Mouse (Mus musculus): ENCODE measurements around the gene Gm8068. TPM values are rescaled to one million over a fixed set of nuclear protein-coding genes. Genes with fewer than 3 reads are reported as not detected.
"Not testable (repeated sequence)": the region's sequence is repeated elsewhere in the genome, so short reads cannot be mapped to it uniquely, and the experiment has no call there.

The Gm8068 gene
- polyA plus RNA-seq (2015; fragmentation: Nextera tagmentation; extraction: Ambion mirVana) = not detected in 2 replicates

DNA sequence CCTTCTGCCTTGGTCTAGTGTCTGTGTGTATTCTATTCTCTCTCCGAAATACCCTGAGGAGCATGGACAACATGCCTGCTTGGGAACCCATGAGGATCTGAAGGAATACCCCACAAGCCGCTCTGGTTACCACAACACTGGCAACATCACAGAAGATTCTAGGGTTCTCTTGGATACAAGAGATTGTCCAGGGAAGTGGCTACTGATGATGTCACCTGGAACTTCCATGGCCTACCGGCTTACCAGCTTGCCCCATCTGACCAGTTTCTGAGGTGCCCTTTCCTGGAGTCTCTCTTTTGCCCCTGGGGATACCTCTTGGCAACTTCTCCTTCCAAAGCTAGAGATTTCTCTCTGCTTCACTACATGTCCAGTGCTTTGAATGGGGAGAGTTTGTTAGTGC, at the start of gene Gm8068:
Gm8068 (minus strand) TSS at position 101 of the 400 bp plus-strand sequence.
- not testable (repeated sequence) for H3K4me3 ChIP-seq; H3K9ac ChIP-seq; ATAC-seq (replicated peaks; ENCODE audit: insufficient number of reproducible peaks, insufficient read depth, low FRiP score, low read depth)

DNA sequence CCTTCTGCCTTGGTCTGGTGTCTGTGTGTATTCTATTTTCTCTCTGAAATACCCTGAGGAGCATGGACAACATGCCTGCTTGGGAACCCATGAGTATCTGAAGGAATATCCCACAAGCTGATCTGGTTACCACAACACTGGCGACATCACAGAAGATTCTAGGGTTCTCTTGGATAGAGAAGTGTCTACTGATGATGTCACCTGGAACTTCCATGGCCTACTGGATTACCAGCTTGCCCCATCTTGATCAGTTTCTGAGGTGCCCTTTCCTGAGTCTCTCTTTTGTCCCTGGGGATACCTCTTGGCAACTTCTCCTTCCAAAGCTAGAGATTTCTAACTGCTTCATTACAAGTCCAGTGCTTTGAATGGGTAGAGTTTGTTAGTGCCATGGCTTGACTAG, 48.8 kb upstream of the Gm8068 start, which contains the start of gene Gm7929:
Gm7929 (minus strand) TSS at position 101 of the 400 bp plus-strand sequence.
- H3K36me3 ChIP-seq; H3K4me1 ChIP-seq (replicated peaks); H3K4me3 ChIP-seq; H3K9ac ChIP-seq; H3K9me3 ChIP-seq (replicated peaks); H3K27me3 ChIP-seq; ATAC-seq (replicated peaks; ENCODE audit: insufficient number of reproducible peaks, insufficient read depth, low FRiP score, low read depth); H3K27ac ChIP-seq; H3K4me2 ChIP-seq: not testable (repeated sequence)
- WGBS = 47% methylated on average over 1 of the region's 1 CpGs

More for the DNA sequence above, at the start of gene Gm8068:
- not testable (repeated sequence) for H3K4me1 ChIP-seq (replicated peaks); H3K27ac ChIP-seq; H3K4me2 ChIP-seq; H3K36me3 ChIP-seq; H3K9me3 ChIP-seq (replicated peaks); H3K27me3 ChIP-seq
- WGBS = no CpG with 5 or more reads among the region's 3 CpGs

DNA sequence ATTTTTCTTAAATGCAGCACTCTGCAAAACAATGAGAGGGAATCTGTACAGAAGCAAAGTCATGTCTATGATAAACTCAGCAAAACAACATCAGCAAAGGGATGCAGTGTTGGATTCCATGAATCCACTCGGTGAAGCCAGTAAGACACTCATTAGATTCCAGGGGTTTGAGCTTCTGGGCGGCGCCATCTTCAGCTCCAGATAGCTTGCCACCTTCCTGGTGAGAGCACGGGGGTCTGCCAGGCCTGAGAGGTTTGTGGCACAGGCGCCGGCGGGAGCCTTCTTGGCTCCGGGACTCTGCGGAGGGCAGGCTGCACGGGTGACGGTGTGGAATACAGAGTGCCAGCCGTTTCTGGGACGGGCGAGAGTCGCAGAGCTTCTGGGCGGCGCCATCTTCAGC, 21.8 kb upstream of the Gm8068 start:
- H3K4me2 ChIP-seq; ATAC-seq (replicated peaks; ENCODE audit: insufficient number of reproducible peaks, insufficient read depth, low FRiP score, low read depth); H3K9ac ChIP-seq; H3K27me3 ChIP-seq; H3K36me3 ChIP-seq; H3K4me1 ChIP-seq (replicated peaks); H3K9me3 ChIP-seq (replicated peaks); H3K4me3 ChIP-seq; H3K27ac ChIP-seq: not testable (repeated sequence)
- 63% methylated on average over 17 of the region's 17 CpGs for WGBS

DNA sequence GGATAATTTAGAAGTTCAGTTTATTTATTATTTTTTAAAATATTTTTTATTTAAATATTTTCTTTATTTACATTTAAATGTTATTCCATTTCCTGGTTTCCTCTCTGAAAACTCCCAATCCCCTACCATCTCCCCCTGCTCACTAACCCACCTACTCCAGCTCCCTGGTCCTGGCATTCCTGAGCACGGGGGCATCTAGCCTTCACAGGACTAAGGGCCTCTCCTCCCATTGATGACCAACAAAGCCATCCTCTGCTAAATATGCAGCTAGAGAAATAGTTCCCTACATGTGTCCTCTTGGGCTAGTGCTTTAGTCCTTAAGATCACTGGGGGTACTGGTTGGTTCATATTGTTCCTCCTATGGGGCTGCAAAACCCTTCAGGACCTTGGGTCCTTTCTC, 15.5 kb upstream of the Gm8068 start:
- WGBS = 69% methylated on average over 1 of the region's 1 CpGs
- ATAC-seq (replicated peaks; ENCODE audit: insufficient number of reproducible peaks, insufficient read depth, low FRiP score, low read depth) = not testable (repeated sequence)

DNA sequence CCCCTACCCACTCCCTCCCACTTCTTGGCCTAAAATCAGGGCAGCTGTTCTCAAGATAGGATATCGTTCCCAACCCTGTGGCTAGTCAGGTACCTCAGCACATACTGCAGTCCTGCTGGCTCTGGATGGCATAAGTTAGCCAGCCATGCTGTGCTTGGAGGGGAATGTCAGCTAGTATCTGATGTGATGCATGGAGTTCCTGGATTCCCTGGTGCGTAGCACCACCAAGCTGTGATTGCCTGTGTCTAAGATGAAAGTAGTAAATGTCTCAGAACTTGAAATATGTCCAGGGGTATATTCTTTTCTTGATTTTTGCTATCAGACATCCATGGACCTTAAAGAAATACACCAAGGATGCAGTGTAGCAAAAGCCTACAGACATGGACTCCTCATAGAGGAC, 53.5 kb downstream of the Gm8068 start:
- 76% methylated on average over 2 of the region's 2 CpGs for WGBS
- H3K4me2 ChIP-seq; H3K27me3 ChIP-seq; H3K9ac ChIP-seq; H3K36me3 ChIP-seq; H3K9me3 ChIP-seq (replicated peaks); ATAC-seq (replicated peaks; ENCODE audit: insufficient number of reproducible peaks, insufficient read depth, low FRiP score, low read depth); H3K4me3 ChIP-seq; H3K27ac ChIP-seq; H3K4me1 ChIP-seq (replicated peaks): not testable (repeated sequence)

More for the DNA sequence above, 15.5 kb upstream of the Gm8068 start:
- not testable (repeated sequence) for H3K27me3 ChIP-seq; H3K4me1 ChIP-seq (replicated peaks); H3K36me3 ChIP-seq; H3K27ac ChIP-seq; H3K4me3 ChIP-seq; H3K9ac ChIP-seq; H3K4me2 ChIP-seq; H3K9me3 ChIP-seq (replicated peaks)

Other genes starting within 250 kb of the Gm8068 start
- not detected in 2 replicates for gene Gm7954, start 248.4 kb downstream of the Gm8068 start, polyA plus RNA-seq (2015; fragmentation: Nextera tagmentation; extraction: Ambion mirVana)
- gene Gm3486, start 212.4 kb downstream of the Gm8068 start, polyA plus RNA-seq (2015; fragmentation: Nextera tagmentation; extraction: Ambion mirVana) = not detected in 2 replicates
- not detected in 2 replicates for gene Gm7970, start 146.3 kb downstream of the Gm8068 start, polyA plus RNA-seq (2015; fragmentation: Nextera tagmentation; extraction: Ambion mirVana)
- not detected in 2 replicates for gene 1700049E17Rik2, start 128.7 kb downstream of the Gm8068 start, polyA plus RNA-seq (2015; fragmentation: Nextera tagmentation; extraction: Ambion mirVana)
- gene Gm3072, start 77.3 kb downstream of the Gm8068 start, polyA plus RNA-seq (2015; fragmentation: Nextera tagmentation; extraction: Ambion mirVana) = not detected in 2 replicates
- not detected in 2 replicates for gene Gm3676, start 55.4 kb downstream of the Gm8068 start, polyA plus RNA-seq (2015; fragmentation: Nextera tagmentation; extraction: Ambion mirVana)
- gene Gm7929, start 48.7 kb upstream of the Gm8068 start, polyA plus RNA-seq (2015; fragmentation: Nextera tagmentation; extraction: Ambion mirVana) = not detected in 2 replicates
- not detected in 2 replicates for gene Gm47189, start 70.6 kb upstream of the Gm8068 start, polyA plus RNA-seq (2015; fragmentation: Nextera tagmentation; extraction: Ambion mirVana)
- not detected in 2 replicates for gene Gm7980, start 205.4 kb upstream of the Gm8068 start, polyA plus RNA-seq (2015; fragmentation: Nextera tagmentation; extraction: Ambion mirVana)
- not detected in 2 replicates for gene 1700049E17Rik1, start 223.1 kb upstream of the Gm8068 start, polyA plus RNA-seq (2015; fragmentation: Nextera tagmentation; extraction: Ambion mirVana)
- gene 1700024B05Rik, start 242.1 kb upstream of the Gm8068 start, polyA plus RNA-seq (2015; fragmentation: Nextera tagmentation; extraction: Ambion mirVana) = not detected in 2 replicates

Measured in heart, embryonic 15.5 days (tissue).